Mouse (Mus musculus): ENCODE results near the gene Slc8a2. TPM values are rescaled to one million over a fixed set of nuclear protein-coding genes. Genes with fewer than 3 reads are reported as not detected.

Gene Slc8a2
- total RNA-seq, 1 experiment = 3.1 TPM

- DNase-seq (ENCODE audit: low read depth, low spot score) = no peak
- H3K36me3 ChIP-seq (ENCODE audit: control insufficient read depth, insufficient read depth, low read length, poor library complexity, severe bottlenecking) = peaks cover 4% of the 10 kb centered on the region; the same call in 1 of the 2 replicates
Measured at GRCm38 (mm10) chr7:16196616-16197015, 67.0 kb downstream of the Slc8a2 start.

GRCm38 (mm10) chr7:16197166-16197565, 67.5 kb downstream of the Slc8a2 start:
- Histone ChIP-seq H3K36me3 (ENCODE audit: control insufficient read depth, insufficient read depth, low read length, poor library complexity, severe bottlenecking) (peaks cover 4% of the 10 kb centered on the region; the same call in 1 of the 2 replicates), H3K27ac (ENCODE audit: insufficient read depth, low read depth, low read length, poor library complexity, severe bottlenecking) (no peak overlapping the region), H3K4me3 (ENCODE audit: insufficient read depth in 1 of 2, low read depth in 1 of 2, low read length in 2 of 2, poor library complexity in 1 of 2, severe bottlenecking in 1 of 2) (no peak overlapping the region), H3K4me1 (ENCODE audit: control insufficient read depth in 2 of 2, insufficient read depth in 2 of 2, low read length in 2 of 2, poor library complexity in 1 of 2) (peaks cover 0 to 10% of the 10 kb centered on the region in 2 experiments; a peak in 2 of 4 replicates), H3K9me3 (ENCODE audit: control insufficient read depth, insufficient read depth, low read depth, low read length) (no peaks in the 10 kb centered on the region), H3K9ac (ENCODE audit: insufficient read depth, low read depth, low read length, poor library complexity, severe bottlenecking) (no peak overlapping the region)
- TF ChIP-seq MAFK (IDR thresholded peaks at IDR 0.05; ENCODE audit: insufficient read depth, low read depth, low read length) (no peak), CHD2 (IDR thresholded peaks at IDR 0.05; ENCODE audit: low read depth, low read length) (no peak), ZNF384 (IDR thresholded peaks at IDR 0.05; ENCODE audit: low read depth, low read length) (no peak), HCFC1 (IDR thresholded peaks at IDR 0.05; ENCODE audit: borderline replicate concordance, insufficient read depth, low read length) (no peak), ZC3H11A (IDR thresholded peaks at IDR 0.05; ENCODE audit: borderline replicate concordance, low read depth, low read length) (no peak)
- in situ Hi-C loops (cut with MboI; ENCODE audit: low sequenced_read_pairs in 2 of 2, unreplicated experiment in 2 of 2) = no loop called here
- no peak for DNase-seq (ENCODE audit: low read depth, low spot score)

More at GRCm38 (mm10) chr7:16196616-16197015, 67.0 kb downstream of the Slc8a2 start:
- TF ChIP-seq ZNF384 (IDR thresholded peaks at IDR 0.05; ENCODE audit: low read depth, low read length) = no peak
- in situ Hi-C loops (cut with MboI; ENCODE audit: low sequenced_read_pairs in 2 of 2, unreplicated experiment in 2 of 2) = no loop called here
- H3K4me3 ChIP-seq (ENCODE audit: insufficient read depth in 1 of 2, low read depth in 1 of 2, low read length in 2 of 2, poor library complexity in 1 of 2, severe bottlenecking in 1 of 2) = no peak overlapping the region
- H3K4me1 ChIP-seq (ENCODE audit: control insufficient read depth in 2 of 2, insufficient read depth in 2 of 2, low read length in 2 of 2, poor library complexity in 1 of 2) = peaks cover 0 to 11% of the 10 kb centered on the region in 2 experiments; a peak in 2 of 4 replicates
- no peak overlapping the region for H3K27ac ChIP-seq (ENCODE audit: insufficient read depth, low read depth, low read length, poor library complexity, severe bottlenecking)
- H3K9me3 ChIP-seq (ENCODE audit: control insufficient read depth, insufficient read depth, low read depth, low read length) = no peaks in the 10 kb centered on the region
- no peak overlapping the region for H3K9ac ChIP-seq (ENCODE audit: insufficient read depth, low read depth, low read length, poor library complexity, severe bottlenecking)

DNA sequence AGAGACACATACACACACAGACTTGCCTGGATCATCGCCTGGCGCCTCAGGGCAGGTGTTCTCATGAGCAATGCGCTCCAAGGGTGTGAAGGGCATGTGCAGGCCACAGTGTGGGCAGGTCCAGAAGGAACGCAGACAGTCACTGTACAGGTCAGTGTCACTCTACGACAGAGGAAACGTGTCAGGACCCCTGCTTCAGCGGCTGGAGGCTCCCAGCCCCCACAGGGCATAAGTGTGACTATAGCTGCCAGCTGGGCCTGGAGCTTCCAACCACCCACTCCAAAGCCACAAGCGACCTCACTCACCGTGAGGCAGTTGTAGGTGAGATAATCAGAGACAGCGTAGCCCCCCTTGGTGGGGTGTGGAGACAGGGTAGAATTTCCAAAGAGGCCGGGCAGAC, 68.9 kb downstream of the Slc8a2 start:
- H3K4me1 ChIP-seq (ENCODE audit: control insufficient read depth in 2 of 2, insufficient read depth in 2 of 2, low read length in 2 of 2, poor library complexity in 1 of 2) = peaks cover 0 to 8% of the 10 kb centered on the region in 2 experiments; a peak in 1 of 4 replicates
- H3K27ac ChIP-seq (ENCODE audit: insufficient read depth, low read depth, low read length, poor library complexity, severe bottlenecking) = no peak overlapping the region
- no peak overlapping the region for H3K4me3 ChIP-seq (ENCODE audit: insufficient read depth in 1 of 2, low read depth in 1 of 2, low read length in 2 of 2, poor library complexity in 1 of 2, severe bottlenecking in 1 of 2)
- DNase-seq (ENCODE audit: low read depth, low spot score) = no peak
- no peak for TF ChIP-seq MAFK (IDR thresholded peaks at IDR 0.05; ENCODE audit: insufficient read depth, low read depth, low read length)
- no peak for TF ChIP-seq ZNF384 (IDR thresholded peaks at IDR 0.05; ENCODE audit: low read depth, low read length)
- TF ChIP-seq ZC3H11A (IDR thresholded peaks at IDR 0.05; ENCODE audit: borderline replicate concordance, low read depth, low read length) = no peak
- TF ChIP-seq HCFC1 (IDR thresholded peaks at IDR 0.05; ENCODE audit: borderline replicate concordance, insufficient read depth, low read length) = no peak
- TF ChIP-seq CHD2 (IDR thresholded peaks at IDR 0.05; ENCODE audit: low read depth, low read length) = no peak
- no peaks in the 10 kb centered on the region for H3K9me3 ChIP-seq (ENCODE audit: control insufficient read depth, insufficient read depth, low read depth, low read length)
- in situ Hi-C loops (cut with MboI; ENCODE audit: low sequenced_read_pairs in 2 of 2, unreplicated experiment in 2 of 2) = no loop called here
- peaks cover 4% of the 10 kb centered on the region; the same call in 1 of the 2 replicates for H3K36me3 ChIP-seq (ENCODE audit: control insufficient read depth, insufficient read depth, low read length, poor library complexity, severe bottlenecking)
- no peak overlapping the region for H3K9ac ChIP-seq (ENCODE audit: insufficient read depth, low read depth, low read length, poor library complexity, severe bottlenecking)

GRCm38 (mm10) chr7:16201136-16201535, 71.5 kb downstream of the Slc8a2 start:
- Histone ChIP-seq H3K36me3 (ENCODE audit: control insufficient read depth, insufficient read depth, low read length, poor library complexity, severe bottlenecking) (peaks cover 4% of the 10 kb centered on the region; the same call in 1 of the 2 replicates), H3K9ac (ENCODE audit: insufficient read depth, low read depth, low read length, poor library complexity, severe bottlenecking) (no peak overlapping the region), H3K4me1 (ENCODE audit: control insufficient read depth in 2 of 2, insufficient read depth in 2 of 2, low read length in 2 of 2, poor library complexity in 1 of 2) (peaks cover 0 to 14% of the 10 kb centered on the region in 2 experiments; a peak in 1 of 4 replicates), H3K27ac (ENCODE audit: insufficient read depth, low read depth, low read length, poor library complexity, severe bottlenecking) (no peak overlapping the region), H3K4me3 (ENCODE audit: insufficient read depth in 1 of 2, low read depth in 1 of 2, low read length in 2 of 2, poor library complexity in 1 of 2, severe bottlenecking in 1 of 2) (no peak overlapping the region), H3K9me3 (ENCODE audit: control insufficient read depth, insufficient read depth, low read depth, low read length) (no peaks in the 10 kb centered on the region)
- no peak for TF ChIP-seq ZNF384 (IDR thresholded peaks at IDR 0.05; ENCODE audit: low read depth, low read length)
- TF ChIP-seq CHD2 (IDR thresholded peaks at IDR 0.05; ENCODE audit: low read depth, low read length) = no peak
- no peak for TF ChIP-seq ZC3H11A (IDR thresholded peaks at IDR 0.05; ENCODE audit: borderline replicate concordance, low read depth, low read length)
- TF ChIP-seq MAFK (IDR thresholded peaks at IDR 0.05; ENCODE audit: insufficient read depth, low read depth, low read length) = no peak
- no peak for TF ChIP-seq HCFC1 (IDR thresholded peaks at IDR 0.05; ENCODE audit: borderline replicate concordance, insufficient read depth, low read length)
- in situ Hi-C loops (cut with MboI; ENCODE audit: low sequenced_read_pairs in 2 of 2, unreplicated experiment in 2 of 2) = loop anchor here in 1 of 2 experiments (10.0 kb wide), 1 partner anchor 56 kb away; no protein-coding TSS in a partner anchor
- no peak for DNase-seq (ENCODE audit: low read depth, low spot score)
